Comparison of ENCODE assay signal across 12 mouse cellular contexts in genomic region chr5:44495092-44495491, GRCm38 (mm10).
DNase-seq lines count a peak whose midpoint lies in the region; ATAC-seq and TF ChIP-seq lines count a peak whose summit lies in the region.
"Had no signal": no experiment of that assay in that cellular context is flagged by ENCODE, and none has a peak within 500 bp of the region (broad histone marks: within the 10 kb centered on the region; RNA-seq: fewer than 3 reads in every experiment).

No protein-coding gene starts in this region.

- H3K9ac ChIP-seq in liver, adult 2 months (ENCODE audit: low read depth, low read length) = no peak overlapping the region
- no peak overlapping the region for H3K9ac ChIP-seq in liver, embryonic 12.5 days
- no peak overlapping the region for H3K9ac ChIP-seq in kidney, embryonic 16.5 days (replicated peaks; ENCODE audit: low read length)
- H3K9ac ChIP-seq: forebrain, embryonic 12.5 days had no signal

- peak; percentile 35 for DNase-seq in liver, adult 2 months (ENCODE audit: extremely low read depth, low read depth, low spot score)
- peak; percentile 29 to 36 for DNase-seq in gastrocnemius, postnatal 36 days
- peak; percentile 71 to 75 for DNase-seq in lung, postnatal 4 days
- no peak for DNase-seq in testis, postnatal 10 days (ENCODE audit: low spot score)
- DNase-seq in right cerebral cortex, postnatal 4 days = no peak
- DNase-seq in embryo, embryonic 11 days = no peak
- DNase-seq: cerebellum, postnatal 25 days had no signal

- H3K27me3 ChIP-seq in liver, adult 2 months (ENCODE audit: control insufficient read depth, insufficient read depth, low read length) = no peaks in the 10 kb centered on the region
- H3K27me3 ChIP-seq in liver, embryonic 12.5 days (replicated peaks) = no peaks in the 10 kb centered on the region
- H3K27me3 ChIP-seq in kidney, embryonic 16.5 days (ENCODE audit: insufficient read depth, low read length) = no peaks in the 10 kb centered on the region
- H3K27me3 ChIP-seq: forebrain, embryonic 12.5 days had no signal

- H3K9me3 ChIP-seq in liver, embryonic 12.5 days (replicated peaks) = no peaks in the 10 kb centered on the region
- H3K9me3 ChIP-seq in kidney, embryonic 16.5 days (ENCODE audit: low read length) = no peaks in the 10 kb centered on the region
- H3K9me3 ChIP-seq: forebrain, embryonic 12.5 days had no signal

- no peaks in the 10 kb centered on the region for H3K4me1 ChIP-seq in liver, adult 2 months (ENCODE audit: control insufficient read depth, insufficient read depth, low read length)
- H3K4me1 ChIP-seq in liver, embryonic 12.5 days = no peaks in the 10 kb centered on the region
- H3K4me1 ChIP-seq in kidney, embryonic 16.5 days (ENCODE audit: insufficient read depth, low read length) = no peaks in the 10 kb centered on the region; the same call in 1 of the 2 replicates
- H3K4me1 ChIP-seq: forebrain, embryonic 12.5 days had no signal

- no peak overlapping the region for H3K4me2 ChIP-seq in liver, embryonic 12.5 days
- no peak overlapping the region for H3K4me2 ChIP-seq in kidney, embryonic 16.5 days (replicated peaks; ENCODE audit: low read depth, low read length)
- H3K4me2 ChIP-seq: forebrain, embryonic 12.5 days; midbrain, embryonic 11.5 days had no signal

- TF ChIP-seq CTCF in liver, adult 2 months (IDR thresholded peaks at IDR 0.05; ENCODE audit: low read depth, low read length) = no peak

- no peak overlapping the region for H3K27ac ChIP-seq in liver, adult 2 months (replicated peaks; ENCODE audit: insufficient read depth, low read depth, low read length)
- H3K27ac ChIP-seq in liver, embryonic 12.5 days = no peak overlapping the region
- no peak overlapping the region for H3K27ac ChIP-seq in kidney, embryonic 16.5 days (ENCODE audit: low read length)
- H3K27ac ChIP-seq: forebrain, embryonic 12.5 days had no signal

- WGBS in liver, adult 2 months = 44% methylated on average over 4 of the region's 4 CpGs
- WGBS in liver, embryonic 12.5 days (ENCODE audit: insufficient replicate concordance) = 68% methylated on average over 4 of the region's 4 CpGs
- WGBS in kidney, embryonic 16.5 days = 52% methylated on average over 4 of the region's 4 CpGs

- no peaks in the 10 kb centered on the region for H3K36me3 ChIP-seq in liver, adult 2 months (ENCODE audit: control insufficient read depth, insufficient read depth, low read length)
- no peaks in the 10 kb centered on the region for H3K36me3 ChIP-seq in liver, embryonic 12.5 days
- H3K36me3 ChIP-seq in kidney, embryonic 16.5 days (ENCODE audit: insufficient read depth, low read length) = no peaks in the 10 kb centered on the region
- H3K36me3 ChIP-seq: forebrain, embryonic 12.5 days had no signal

- no peak for ATAC-seq in liver, embryonic 12.5 days
- ATAC-seq in kidney, embryonic 16.5 days (ENCODE audit: low FRiP score, low TSS enrichment) = 0 out of 2 replicates have a peak, but pooled peaks have one; percentile 6
- ATAC-seq: inflammation-experienced regulatory T-cells, adult 6 months had no signal

- intact Hi-C loops in gastrocnemius, postnatal 36 days (cut with DNase I) = no loop called here

- no peaks in the 10 kb centered on the region for H3K79me2 ChIP-seq in liver, adult 2 months (ENCODE audit: control insufficient read depth, insufficient read depth, low read length)

- no peak for TF ChIP-seq POLR2A in liver, adult 2 months (IDR thresholded peaks at IDR 0.05; ENCODE audit: extremely low read depth, insufficient read depth, low read length)

- no peak overlapping the region for H3K4me3 ChIP-seq in liver, adult 2 months (ENCODE audit: insufficient read depth, low read depth, low read length)
- H3K4me3 ChIP-seq in liver, embryonic 12.5 days = no peak overlapping the region
- no peak overlapping the region for H3K4me3 ChIP-seq in kidney, embryonic 16.5 days (ENCODE audit: low read length)
- H3K4me3 ChIP-seq: forebrain, embryonic 12.5 days had no signal

Comparison
In these comparisons a context has a peak if more than half of its experiments do, and no peak if none do; other contexts are left out.
1. DNase-seq: peak in liver, adult 2 months (single experiment), gastrocnemius, postnatal 36 days (2 of 2) and lung, postnatal 4 days (2 of 2); none in testis, postnatal 10 days (single experiment), right cerebral cortex, postnatal 4 days (single experiment) and embryo, embryonic 11 days (single experiment).